In the genomic region with DNA sequence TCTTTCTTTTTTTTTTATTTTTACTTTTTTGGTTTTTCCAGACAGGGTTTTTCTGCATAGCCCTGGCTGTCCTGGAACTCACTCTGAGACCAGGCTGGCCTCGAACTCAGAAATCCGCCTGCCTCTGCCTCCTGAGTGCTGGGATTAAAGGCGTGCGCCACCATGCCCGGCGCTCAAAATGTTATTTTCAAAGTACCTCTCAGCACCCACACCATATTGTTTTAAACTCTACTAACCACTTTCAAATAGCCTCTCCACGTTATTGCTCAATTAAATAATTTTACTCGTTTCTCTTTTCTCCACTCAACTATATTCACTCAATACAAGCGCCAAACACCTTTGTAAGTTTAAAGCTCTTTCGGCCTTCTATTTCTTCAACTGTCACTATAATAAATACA, we compare ENCODE assay signal across 1 mouse cellular context.
A peak's percentile ranks its signal among the peaks of the same experiment; 100 is the strongest.
TF ChIP-seq lines count a peak whose summit lies in the region.

No protein-coding gene starts in this region.

TF ChIP-seq in CH12.LX, 34 proteins besides CTCF, POLR2A, EP300 and RAD21:
- peak; percentile 89 for TF ChIP-seq TBP (conservative IDR thresholded peaks at IDR 0.05; ENCODE audit: low read depth, low read length)
